Mouse (Mus musculus): Measurements from ENCODE around the gene Itfg1. TPM values are rescaled to one million over a fixed set of nuclear protein-coding genes. Genes with fewer than 3 reads are reported as not detected.
"Not testable (repeated sequence)": the region's sequence is repeated elsewhere in the genome, so short reads cannot be mapped to it uniquely, and the experiment has no call there.

Gene Itfg1
- polyA plus RNA-seq, 1 experiment from 2014 or later = 68.4 TPM

GRCm38 (mm10) chr8:85854220-85855123 lies 13.8 kb upstream of the Itfg1 start:
- H3K27ac ChIP-seq (ENCODE audit: low read length) = no peak overlapping the region
- no peak overlapping the region for H3K9ac ChIP-seq (ENCODE audit: low read length)
- no peak overlapping the region for H3K4me2 ChIP-seq (ENCODE audit: low read depth, low read length)
- no peaks in the 10 kb centered on the region for H3K4me1 ChIP-seq (ENCODE audit: control insufficient read depth, insufficient read depth, low read length)
- no peaks in the 10 kb centered on the region for H3K9me3 ChIP-seq (replicated peaks; ENCODE audit: control insufficient read depth, low read length)
- H3K36me3 ChIP-seq (ENCODE audit: control insufficient read depth, insufficient read depth) = no peaks in the 10 kb centered on the region
- peak; percentile 58; the same call in 1 of the 2 replicates for ATAC-seq (replicated peaks; ENCODE audit: extremely low read depth, insufficient read depth, low FRiP score)
- H3K27me3 ChIP-seq (ENCODE audit: control insufficient read depth, insufficient read depth, low read length) = no peaks in the 10 kb centered on the region
- no peak overlapping the region for H3K4me3 ChIP-seq (ENCODE audit: low read length)
- 86% methylated on average over 19 of the region's 19 CpGs for WGBS

GRCm38 (mm10) chr8:85845887-85846286 lies 5.2 kb upstream of the Itfg1 start:
- no peak for ATAC-seq (replicated peaks; ENCODE audit: extremely low read depth, insufficient read depth, low FRiP score)
- Histone ChIP-seq H3K4me2 (ENCODE audit: low read depth, low read length) (no peak overlapping the region), H3K36me3 (ENCODE audit: control insufficient read depth, insufficient read depth) (0 out of 2 replicates have a peak, but pooled peaks cover 2% of the 10 kb centered on the region), H3K27ac (ENCODE audit: low read length) (no peak overlapping the region), H3K9ac (ENCODE audit: low read length) (no peak overlapping the region), H3K4me3 (ENCODE audit: low read length) (no peak overlapping the region), H3K27me3 (ENCODE audit: control insufficient read depth, insufficient read depth, low read length) (no peaks in the 10 kb centered on the region), H3K4me1 (ENCODE audit: control insufficient read depth, insufficient read depth, low read length) (peaks cover 11% of the 10 kb centered on the region), H3K9me3 (replicated peaks; ENCODE audit: control insufficient read depth, low read length) (no peaks in the 10 kb centered on the region)

- Histone ChIP-seq H3K4me2 (ENCODE audit: low read depth, low read length) (peak overlapping the region; percentile 94), H3K4me1 (ENCODE audit: control insufficient read depth, insufficient read depth, low read length) (peaks cover 20% of the 10 kb centered on the region), H3K27me3 (ENCODE audit: control insufficient read depth, insufficient read depth, low read length) (no peaks in the 10 kb centered on the region), H3K9ac (ENCODE audit: low read length) (peak overlapping the region; percentile 96), H3K36me3 (ENCODE audit: control insufficient read depth, insufficient read depth) (peaks cover 5% of the 10 kb centered on the region; the same call in 1 of the 2 replicates), H3K27ac (ENCODE audit: low read length) (peak overlapping the region; percentile 98), H3K4me3 (ENCODE audit: low read length) (peak overlapping the region; percentile 91), H3K9me3 (replicated peaks; ENCODE audit: control insufficient read depth, low read length) (no peaks in the 10 kb centered on the region)
- WGBS = 6% methylated on average over 4 of the region's 4 CpGs
- no peak for ATAC-seq (replicated peaks; ENCODE audit: extremely low read depth, insufficient read depth, low FRiP score)
These were observed 721 bp upstream of the Itfg1 start for GRCm38 (mm10) chr8:85841489-85841795.

GRCm38 (mm10) chr8:85839916-85840656 lies 635 bp downstream of the Itfg1 start:
- Histone ChIP-seq H3K9me3 (replicated peaks; ENCODE audit: control insufficient read depth, low read length) (no peaks in the 10 kb centered on the region), H3K36me3 (ENCODE audit: control insufficient read depth, insufficient read depth) (peaks cover 9% of the 10 kb centered on the region; the same call in 1 of the 2 replicates), H3K27ac (ENCODE audit: low read length) (peak overlapping the region; percentile 98), H3K27me3 (ENCODE audit: control insufficient read depth, insufficient read depth, low read length) (no peaks in the 10 kb centered on the region), H3K4me3 (ENCODE audit: low read length) (peak overlapping the region; percentile 91), H3K4me1 (ENCODE audit: control insufficient read depth, insufficient read depth, low read length) (peaks cover 20% of the 10 kb centered on the region), H3K4me2 (ENCODE audit: low read depth, low read length) (peak overlapping the region; percentile 94), H3K9ac (ENCODE audit: low read length) (peak overlapping the region; percentile 96)
- ATAC-seq (replicated peaks; ENCODE audit: extremely low read depth, insufficient read depth, low FRiP score) = peak; percentile 44; the same call in 1 of the 2 replicates
- WGBS = 1% methylated on average over 21 of the region's 21 CpGs

- Histone ChIP-seq H3K9me3 (replicated peaks; ENCODE audit: control insufficient read depth, low read length) (no peaks in the 10 kb centered on the region), H3K4me2 (ENCODE audit: low read depth, low read length) (no peak overlapping the region), H3K27ac (ENCODE audit: low read length) (no peak overlapping the region), H3K4me1 (ENCODE audit: control insufficient read depth, insufficient read depth, low read length) (no peaks in the 10 kb centered on the region), H3K36me3 (ENCODE audit: control insufficient read depth, insufficient read depth) (peaks cover 6% of the 10 kb centered on the region), H3K4me3 (ENCODE audit: low read length) (no peak overlapping the region), H3K9ac (ENCODE audit: low read length) (no peak overlapping the region), H3K27me3 (ENCODE audit: control insufficient read depth, insufficient read depth, low read length) (no peaks in the 10 kb centered on the region)
- ATAC-seq (replicated peaks; ENCODE audit: extremely low read depth, insufficient read depth, low FRiP score) = no peak
These were observed 27.1 kb downstream of the Itfg1 start for GRCm38 (mm10) chr8:85813621-85814020.

GRCm38 (mm10) chr8:85801408-85801807 lies 39.3 kb downstream of the Itfg1 start:
- H3K9me3 ChIP-seq (replicated peaks; ENCODE audit: control insufficient read depth, low read length) = no peaks in the 10 kb centered on the region
- no peak overlapping the region for H3K27ac ChIP-seq (ENCODE audit: low read length)
- WGBS = 86% methylated on average over 1 of the region's 1 CpGs
- H3K4me3 ChIP-seq (ENCODE audit: low read length) = no peak overlapping the region
- no peak overlapping the region for H3K9ac ChIP-seq (ENCODE audit: low read length)
- no peaks in the 10 kb centered on the region for H3K4me1 ChIP-seq (ENCODE audit: control insufficient read depth, insufficient read depth, low read length)
- no peaks in the 10 kb centered on the region for H3K27me3 ChIP-seq (ENCODE audit: control insufficient read depth, insufficient read depth, low read length)
- no peak overlapping the region for H3K4me2 ChIP-seq (ENCODE audit: low read depth, low read length)
- no peak for ATAC-seq (replicated peaks; ENCODE audit: extremely low read depth, insufficient read depth, low FRiP score)
- peaks cover 3% of the 10 kb centered on the region; the same call in 1 of the 2 replicates for H3K36me3 ChIP-seq (ENCODE audit: control insufficient read depth, insufficient read depth)

GRCm38 (mm10) chr8:85800164-85800563 lies 40.6 kb downstream of the Itfg1 start:
- Histone ChIP-seq H3K4me2 (ENCODE audit: low read depth, low read length) (no peak overlapping the region), H3K27me3 (ENCODE audit: control insufficient read depth, insufficient read depth, low read length) (no peaks in the 10 kb centered on the region), H3K4me3 (ENCODE audit: low read length) (no peak overlapping the region), H3K9ac (ENCODE audit: low read length) (no peak overlapping the region), H3K27ac (ENCODE audit: low read length) (no peak overlapping the region), H3K9me3 (replicated peaks; ENCODE audit: control insufficient read depth, low read length) (no peaks in the 10 kb centered on the region), H3K4me1 (ENCODE audit: control insufficient read depth, insufficient read depth, low read length) (no peaks in the 10 kb centered on the region), H3K36me3 (ENCODE audit: control insufficient read depth, insufficient read depth) (peaks cover 6% of the 10 kb centered on the region; the same call in 1 of the 2 replicates)
- ATAC-seq (replicated peaks; ENCODE audit: extremely low read depth, insufficient read depth, low FRiP score) = no peak
- WGBS = 85% methylated on average over 1 of the region's 1 CpGs

- not testable (repeated sequence) for H3K27me3 ChIP-seq (ENCODE audit: control insufficient read depth, insufficient read depth, low read length); H3K9ac ChIP-seq (ENCODE audit: low read length); H3K4me2 ChIP-seq (ENCODE audit: low read depth, low read length); ATAC-seq (replicated peaks; ENCODE audit: extremely low read depth, insufficient read depth, low FRiP score); H3K36me3 ChIP-seq (ENCODE audit: control insufficient read depth, insufficient read depth); H3K9me3 ChIP-seq (replicated peaks; ENCODE audit: control insufficient read depth, low read length); H3K4me1 ChIP-seq (ENCODE audit: control insufficient read depth, insufficient read depth, low read length); H3K27ac ChIP-seq (ENCODE audit: low read length); H3K4me3 ChIP-seq (ENCODE audit: low read length)
- WGBS = 100% methylated on average over 1 of the region's 1 CpGs
These were observed 44.3 kb downstream of the Itfg1 start for GRCm38 (mm10) chr8:85796392-85796791.

- ATAC-seq (replicated peaks; ENCODE audit: extremely low read depth, insufficient read depth, low FRiP score) = no peak
- WGBS = 96% methylated on average over 3 of the region's 3 CpGs
- Histone ChIP-seq H3K4me1 (ENCODE audit: control insufficient read depth, insufficient read depth, low read length) (no peaks in the 10 kb centered on the region), H3K27ac (ENCODE audit: low read length) (no peak overlapping the region), H3K27me3 (ENCODE audit: control insufficient read depth, insufficient read depth, low read length) (no peaks in the 10 kb centered on the region), H3K4me3 (ENCODE audit: low read length) (no peak overlapping the region), H3K36me3 (ENCODE audit: control insufficient read depth, insufficient read depth) (no peaks in the 10 kb centered on the region), H3K4me2 (ENCODE audit: low read depth, low read length) (no peak overlapping the region), H3K9ac (ENCODE audit: low read length) (no peak overlapping the region), H3K9me3 (replicated peaks; ENCODE audit: control insufficient read depth, low read length) (no peaks in the 10 kb centered on the region)
These were observed 52.4 kb downstream of the Itfg1 start for GRCm38 (mm10) chr8:85788341-85788740.
